Mouse (Mus musculus) lung, embryonic 16.5 days (tissue): ENCODE data around the gene Rara. TPM values are rescaled to one million over a fixed set of nuclear protein-coding genes. Genes with fewer than 3 reads are reported as not detected.
A peak's percentile ranks its signal among the peaks of the same experiment; 100 is the strongest.

Source experiments
- ATAC-seq: fragments of 200-750 bp; cut with Nextera tagmentation; 2 replicates; pipeline ENCODE4 v1.8.0; 2017; ENCODE audit warnings: low read depth, mild to moderate bottlenecking, moderate library complexity
- H3K27ac ChIP-seq: fragments of 300-500 bp; sonication (generic); 2 replicates; pipeline ENCODE4 v1.5.1; 2014; ENCODE audit warnings: mild to moderate bottlenecking, control low read depth, low read length
- H3K27me3 ChIP-seq: fragments of 300-500 bp; sonication (generic); 2 replicates; pipeline ENCODE4 v1.6.1; 2014; ENCODE audit warnings: low read depth, low read length, mixed read lengths; ENCODE audit not compliant: control insufficient read depth, insufficient read depth
- H3K36me3 ChIP-seq: fragments of 300-500 bp; sonication (generic); 2 replicates; pipeline ENCODE4 v1.6.1; 2014; ENCODE audit warnings: low read length; ENCODE audit not compliant: control insufficient read depth, insufficient read depth
- H3K4me1 ChIP-seq: fragments of 300-500 bp; sonication (generic); replicated peaks from 2 replicates; pipeline ENCODE4 v1.6.1; 2014; ENCODE audit warnings: low read length, mixed read lengths; ENCODE audit not compliant: control insufficient read depth, insufficient read depth
- H3K4me2 ChIP-seq: fragments of 300-500 bp; sonication (generic); 2 replicates; pipeline ENCODE4 v1.6.1; 2014; ENCODE audit warnings: low read depth, low read length, control low read depth
- H3K4me3 ChIP-seq: fragments of 300-500 bp; sonication (generic); 2 replicates; pipeline ENCODE4 v1.5.1; 2014; ENCODE audit warnings: mild to moderate bottlenecking, low read length, control low read depth
- H3K9ac ChIP-seq: fragments of 300-500 bp; sonication (generic); 2 replicates; pipeline ENCODE4 v1.6.1; 2014; ENCODE audit warnings: low read length, control low read depth
- H3K9me3 ChIP-seq: fragments of 300-500 bp; sonication (generic); 2 replicates; pipeline ENCODE4 v1.6.1; 2016; ENCODE audit warnings: low read length; ENCODE audit not compliant: control insufficient read depth
- WGBS: fragments of 180-500 bp; shearing (Covaris S2); extraction: QIAGEN DNeasy Blood & Tissue Kit; methylation state at CpG from one replicate; pipeline ENCODE4 v1.1.7; 2014; 5-methylcytosine and 5-hydroxymethylcytosine counted together
- polyA plus RNA-seq: library from polyadenylated mRNA; unstranded; fragments of >200 nt; fragmentation: Nextera tagmentation; extraction: Ambion mirVana; gene quantifications from 2 replicates; pipeline ENCODE4 v1.2.1, GENCODE M21; 2015

Rara gene
- polyA plus RNA-seq: 35.4 and 37.2 TPM in 2 replicates

GRCm38 (mm10) chr11:98927438-98928076, at the start of gene Rara:
TSS of gene Rara (plus strand) at chr11:98927818.
- Histone ChIP-seq H3K27me3 (no peaks in the 10 kb centered on the region), H3K4me3 (peak within 1 kb of the TSS; percentile 67), H3K27ac (peak within 1 kb of the TSS; percentile 97), H3K36me3 (no peaks in the 10 kb centered on the region), H3K9me3 (no peaks in the 10 kb centered on the region), H3K4me2 (peak within 1 kb of the TSS; percentile 61), H3K9ac (peak within 1 kb of the TSS; percentile 82), H3K4me1 (peaks cover 87% of the 10 kb centered on the region)
- no peak for ATAC-seq
- WGBS: 9% methylated on average over 21 of the region's 21 CpGs

GRCm38 (mm10) chr11:98887703-98888102, 39.9 kb upstream of the Rara start:
- Histone ChIP-seq H3K27me3 (no peaks in the 10 kb centered on the region), H3K4me1 (peaks cover 14% of the 10 kb centered on the region), H3K36me3 (peaks cover 33% of the 10 kb centered on the region), H3K4me2 (no peak overlapping the region), H3K27ac (no peak overlapping the region), H3K4me3 (no peak overlapping the region), H3K9me3 (no peaks in the 10 kb centered on the region), H3K9ac (no peak overlapping the region)
- ATAC-seq: no peak
- WGBS: 95% methylated on average over 3 of the region's 3 CpGs

- no peak overlapping the region for H3K4me3 ChIP-seq
- H3K27ac ChIP-seq: no peak overlapping the region
- H3K4me1 ChIP-seq: peaks cover 14% of the 10 kb centered on the region
- H3K4me2 ChIP-seq: no peak overlapping the region
- no peak overlapping the region for H3K9ac ChIP-seq
- H3K27me3 ChIP-seq: no peaks in the 10 kb centered on the region
- H3K36me3 ChIP-seq: peaks cover 42% of the 10 kb centered on the region
- no peak for ATAC-seq
- H3K9me3 ChIP-seq: no peaks in the 10 kb centered on the region
- WGBS: 94% methylated on average over 4 of the region's 4 CpGs
Measured at GRCm38 (mm10) chr11:98889077-98889476, 38.5 kb upstream of the Rara start.

GRCm38 (mm10) chr11:98889977-98890376, 37.6 kb upstream of the Rara start:
- H3K4me3 ChIP-seq: no peak overlapping the region
- peaks cover 42% of the 10 kb centered on the region for H3K36me3 ChIP-seq
- WGBS: 84% methylated on average over 5 of the region's 5 CpGs
- H3K9ac ChIP-seq: no peak overlapping the region
- H3K27me3 ChIP-seq: no peaks in the 10 kb centered on the region
- H3K4me2 ChIP-seq: no peak overlapping the region
- H3K9me3 ChIP-seq: no peaks in the 10 kb centered on the region
- ATAC-seq: no peak
- H3K4me1 ChIP-seq: peaks cover 14% of the 10 kb centered on the region
- no peak overlapping the region for H3K27ac ChIP-seq

- Histone ChIP-seq H3K4me3 (no peak overlapping the region), H3K4me2 (no peak overlapping the region), H3K9me3 (no peaks in the 10 kb centered on the region), H3K4me1 (peaks cover 14% of the 10 kb centered on the region), H3K36me3 (peaks cover 48% of the 10 kb centered on the region), H3K27ac (no peak overlapping the region), H3K9ac (no peak overlapping the region), H3K27me3 (no peaks in the 10 kb centered on the region)
- 47% methylated on average over 5 of the region's 5 CpGs for WGBS
- 0 out of 2 replicates have a peak, but pooled peaks have one; percentile 45 for ATAC-seq
Measured at GRCm38 (mm10) chr11:98892426-98892825, 35.2 kb upstream of the Rara start.

DNA sequence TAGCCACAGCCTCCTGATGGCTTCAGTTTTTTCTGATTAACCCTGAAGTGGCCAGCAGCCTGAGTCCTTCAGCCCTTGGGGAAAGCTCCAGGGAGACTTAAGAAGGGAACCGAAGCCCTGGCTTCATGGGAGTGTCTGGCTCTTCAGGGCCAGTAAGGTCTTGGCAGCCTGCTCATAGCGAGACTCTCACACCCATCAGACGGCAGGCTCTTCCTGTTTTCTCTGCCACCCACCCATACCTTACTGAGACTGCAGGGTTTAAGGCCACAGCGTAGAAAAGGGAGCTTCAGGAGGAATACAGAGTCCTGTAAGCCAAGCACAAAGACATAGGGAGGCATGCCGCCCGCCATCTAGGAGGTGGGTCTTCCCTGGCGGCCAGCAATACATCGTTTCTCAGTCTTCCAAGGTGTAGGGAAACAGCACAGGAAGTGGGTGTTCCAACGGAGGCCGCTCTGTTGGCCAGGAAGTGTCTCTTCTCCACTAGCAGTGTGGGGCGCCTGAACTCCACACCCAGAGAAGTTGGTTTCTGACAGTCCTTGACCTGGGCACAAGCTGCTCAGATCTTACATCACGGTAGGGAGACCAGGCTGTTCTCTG, 27.0 kb upstream of the Rara start:
- WGBS: 66% methylated on average over 12 of the region's 12 CpGs

DNA sequence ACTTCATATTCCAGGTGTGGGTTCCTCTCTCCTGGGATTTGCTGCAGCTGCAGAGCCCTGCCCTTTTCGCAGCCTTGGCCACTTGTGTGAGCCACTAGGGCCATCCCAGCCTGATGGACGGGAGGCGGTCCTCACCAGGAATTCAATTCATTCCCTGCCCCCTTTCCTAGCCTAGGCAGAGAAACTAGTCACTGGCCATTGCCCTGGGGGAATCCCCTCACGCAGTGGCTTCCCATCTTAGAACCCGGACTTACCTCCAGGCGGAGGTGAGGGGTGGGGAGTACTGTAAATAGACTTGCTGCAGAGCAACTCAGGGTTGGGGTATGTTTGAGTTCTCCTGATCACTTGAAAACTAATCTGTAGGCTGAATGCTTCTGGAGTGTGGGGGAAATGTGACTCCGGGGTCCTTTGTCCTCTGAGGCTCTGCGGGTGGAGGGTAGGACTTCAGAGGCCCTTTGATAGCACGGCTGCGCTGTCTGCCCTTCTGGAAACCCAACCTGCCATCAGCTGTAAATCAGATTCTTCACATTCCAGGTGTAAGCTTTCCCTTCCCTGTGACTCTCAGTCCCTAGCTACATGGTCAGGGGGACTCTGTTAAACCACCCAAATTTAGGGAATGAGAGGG, 24.9 kb upstream of the Rara start:
- WGBS: 28% methylated on average over 10 of the region's 10 CpGs
- H3K27me3 ChIP-seq: no peaks in the 10 kb centered on the region
- ATAC-seq: no peak
- H3K27ac ChIP-seq: peak overlapping the region; percentile 87
- H3K4me1 ChIP-seq: peaks cover 24% of the 10 kb centered on the region; the same call in 1 of the 2 replicates
- H3K9ac ChIP-seq: 0 out of 2 replicates have a peak overlapping the region, but pooled peaks have one; percentile 17
- H3K4me2 ChIP-seq: no peak overlapping the region
- H3K36me3 ChIP-seq: peaks cover 22% of the 10 kb centered on the region
- H3K4me3 ChIP-seq: no peak overlapping the region
- H3K9me3 ChIP-seq: no peaks in the 10 kb centered on the region

More for the DNA sequence above, 27.0 kb upstream of the Rara start:
- H3K4me1 ChIP-seq: peaks cover 19% of the 10 kb centered on the region; the same call in 1 of the 2 replicates
- no peaks in the 10 kb centered on the region for H3K27me3 ChIP-seq
- ATAC-seq: no peak
- H3K9ac ChIP-seq: no peak overlapping the region
- H3K4me2 ChIP-seq: no peak overlapping the region
- H3K27ac ChIP-seq: no peak overlapping the region
- H3K36me3 ChIP-seq: peaks cover 37% of the 10 kb centered on the region
- H3K9me3 ChIP-seq: no peaks in the 10 kb centered on the region
- H3K4me3 ChIP-seq: no peak overlapping the region

- Histone ChIP-seq H3K27ac (peak overlapping the region; percentile 87), H3K27me3 (no peaks in the 10 kb centered on the region)
Measured at GRCm38 (mm10) chr11:98904577-98904976, 23.0 kb upstream of the Rara start.

GRCm38 (mm10) chr11:98905033-98905432, 22.6 kb upstream of the Rara start:
- peak; percentile 46; the same call in 1 of the 2 replicates for ATAC-seq
- no peak overlapping the region for H3K4me3 ChIP-seq
- H3K27ac ChIP-seq: peak overlapping the region; percentile 87
- H3K9me3 ChIP-seq: no peaks in the 10 kb centered on the region
- H3K4me1 ChIP-seq: peaks cover 42% of the 10 kb centered on the region
- H3K9ac ChIP-seq: no peak overlapping the region
- H3K27me3 ChIP-seq: no peaks in the 10 kb centered on the region
- peaks cover 9% of the 10 kb centered on the region for H3K36me3 ChIP-seq
- 35% methylated on average over 7 of the region's 7 CpGs for WGBS
- no peak overlapping the region; the same call in 1 of the 2 replicates for H3K4me2 ChIP-seq

More at GRCm38 (mm10) chr11:98904577-98904976, 23.0 kb upstream of the Rara start:
- peaks cover 37% of the 10 kb centered on the region for H3K4me1 ChIP-seq
- no peak overlapping the region for H3K4me2 ChIP-seq
- no peak overlapping the region for H3K4me3 ChIP-seq
- H3K9me3 ChIP-seq: no peaks in the 10 kb centered on the region
- H3K9ac ChIP-seq: no peak overlapping the region
- peaks cover 11% of the 10 kb centered on the region for H3K36me3 ChIP-seq
- 43% methylated on average over 2 of the region's 2 CpGs for WGBS
- ATAC-seq: no peak
